In the genomic region with DNA sequence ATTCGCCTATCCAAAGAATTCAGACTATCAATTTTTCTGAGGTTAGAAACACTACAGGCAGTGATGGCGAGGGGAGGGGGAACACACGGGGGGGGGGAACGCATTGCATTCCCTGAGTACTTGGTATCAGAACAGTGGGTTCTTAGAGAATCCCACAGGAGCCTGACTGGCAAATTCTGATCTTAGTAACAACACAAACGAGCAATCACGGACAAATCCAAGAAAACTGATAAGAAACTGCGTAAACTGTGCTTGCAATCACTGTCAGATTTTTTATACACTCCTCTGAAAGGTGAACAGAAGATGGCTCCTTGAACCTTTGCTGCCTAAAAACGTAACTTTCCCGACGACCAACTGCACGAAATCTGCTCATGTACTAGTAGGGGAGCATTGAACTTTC, we compare ENCODE assay signal across 25 mouse cellular contexts. TPM values are rescaled to one million over a fixed set of nuclear protein-coding genes. Genes with fewer than 3 reads are reported as not detected.
A peak's percentile ranks its signal among the peaks of the same experiment; 100 is the strongest.
DNase-seq lines count a peak whose midpoint lies in the region; ATAC-seq lines count a peak whose summit lies in the region.
"Not testable (repeated sequence)": the region's sequence is repeated elsewhere in the genome, so short reads cannot be mapped to it uniquely, and the experiment has no call there.
"Had no signal": no experiment of that assay in that cellular context is flagged by ENCODE, and none has a peak within 500 bp of the region (broad histone marks: within the 10 kb centered on the region; RNA-seq: fewer than 3 reads in every experiment).

No protein-coding gene starts in this region.

- H3K27ac ChIP-seq in forebrain, embryonic 10.5 days; intestine, embryonic 14.5 days (ENCODE audit: low read depth); limb, embryonic 10.5 days; midbrain, embryonic 14.5 days (replicated peaks; ENCODE audit: low read depth, low read length): not testable (repeated sequence)

- peak; percentile 1 for DNase-seq in CD4-positive helper T cell, adult 2 months (ENCODE audit: low read depth, low spot score)
- DNase-seq in cerebellum, postnatal 10 days, result peak; percentile 3 to 49
- peak; percentile 14 for DNase-seq in forebrain, embryonic 10.5 days (ENCODE audit: extremely low spot score, low spot score)
- DNase-seq in intestine, embryonic 14.5 days (ENCODE audit: low spot score), result peak; percentile 51
- peak; percentile 27 for DNase-seq in limb, embryonic 10.5 days (ENCODE audit: low spot score)
- DNase-seq in midbrain, embryonic 14.5 days, result peak; percentile 20
- DNase-seq in spleen, adult 12 weeks (ENCODE audit: low spot score), result peak; percentile 38

- not testable (repeated sequence) for H3K9me3 ChIP-seq in forebrain, embryonic 10.5 days; intestine, embryonic 14.5 days (ENCODE audit: control insufficient read depth, low read length); limb, embryonic 10.5 days (replicated peaks); midbrain, embryonic 14.5 days (ENCODE audit: control insufficient read depth, low read length)

- not testable (repeated sequence) for H3K4me2 ChIP-seq in intestine, embryonic 14.5 days (ENCODE audit: low read length); midbrain, embryonic 14.5 days (ENCODE audit: low read length)

- H3K36me3 ChIP-seq in forebrain, embryonic 10.5 days (replicated peaks); intestine, embryonic 14.5 days (ENCODE audit: control insufficient read depth, insufficient read depth, low read length); limb, embryonic 10.5 days; midbrain, embryonic 14.5 days (ENCODE audit: control insufficient read depth, insufficient read depth, low read length): not testable (repeated sequence)

- ATAC-seq in intestine, embryonic 14.5 days (replicated peaks; ENCODE audit: low FRiP score, low TSS enrichment, low read depth); midbrain, embryonic 14.5 days (ENCODE audit: low FRiP score, low TSS enrichment): not testable (repeated sequence)

- WGBS in forebrain, embryonic 10.5 days, result 1% methylated on average over 11 of the region's 11 CpGs
- 2% methylated on average over 11 of the region's 11 CpGs for WGBS in intestine, embryonic 14.5 days
- under 1% methylated on average over 11 of the region's 11 CpGs for WGBS in limb, embryonic 10.5 days
- WGBS in midbrain, embryonic 14.5 days, result under 1% methylated on average over 11 of the region's 11 CpGs

- peaks cover 44% of the 10 kb centered on the region for H3K27me3 ChIP-seq in forebrain, embryonic 10.5 days (ENCODE audit: poor library complexity, severe bottlenecking)
- H3K27me3 ChIP-seq in intestine, embryonic 14.5 days (replicated peaks; ENCODE audit: control insufficient read depth, insufficient read depth, low read length), result peaks cover 16% of the 10 kb centered on the region
- H3K27me3 ChIP-seq in limb, embryonic 10.5 days (ENCODE audit: low read depth, poor library complexity, severe bottlenecking), result peaks cover 26% of the 10 kb centered on the region
- not testable (repeated sequence) for H3K27me3 ChIP-seq in midbrain, embryonic 14.5 days (ENCODE audit: control insufficient read depth, insufficient read depth, low read length)

- H3K4me3 ChIP-seq in forebrain, embryonic 10.5 days; intestine, embryonic 14.5 days (ENCODE audit: low read depth, low read length); limb, embryonic 10.5 days; midbrain, embryonic 14.5 days (replicated peaks; ENCODE audit: low read depth, low read length): not testable (repeated sequence)

- H3K9ac ChIP-seq in intestine, embryonic 14.5 days (ENCODE audit: low read length); midbrain, embryonic 14.5 days (replicated peaks; ENCODE audit: low read length): not testable (repeated sequence)

- H3K4me1 ChIP-seq in forebrain, embryonic 10.5 days; intestine, embryonic 14.5 days (replicated peaks; ENCODE audit: control insufficient read depth, insufficient read depth, low read length); limb, embryonic 10.5 days; midbrain, embryonic 14.5 days (ENCODE audit: control insufficient read depth, insufficient read depth, low read length): not testable (repeated sequence)

RNA-seq across cellular contexts. Expression of a gene that starts 0.6 kb away (rescaled TPM):
- polyA plus RNA-seq in forebrain, embryonic 10.5 days (2016; fragmentation: Nextera tagmentation; extraction: Ambion mirVana), result not detected in 2 replicates
- not detected in 2 replicates for polyA plus RNA-seq in intestine, embryonic 14.5 days (2014; fragmentation: Nextera tagmentation; extraction: Ambion mirVana)
- not detected in 2 replicates for polyA plus RNA-seq in limb, embryonic 10.5 days (2016; fragmentation: Nextera tagmentation; extraction: Ambion mirVana)
- not detected in 2 replicates for polyA plus RNA-seq in midbrain, embryonic 14.5 days (2014; fragmentation: Nextera tagmentation; extraction: Ambion mirVana)
- polyA plus RNA-seq: activated CD4-positive, CD25-positive, alpha-beta regulatory T cell, adult 4 months; CD4-positive, CD25-positive, alpha-beta regulatory T cell, adult 4 months; cerebellum, adult 2 months; embryonic facial prominence, embryonic 15.5 days; forebrain, embryonic 13.5 days; heart, embryonic 14.5 days; hindbrain, embryonic 10.5 days; hindbrain, postnatal 0 days; intestine, postnatal 0 days; kidney, embryonic 15.5 days; limb, embryonic 15.5 days; liver, embryonic 13.5 days; midbrain, embryonic 16.5 days; neural tube, embryonic 13.5 days; small intestine, adult 2 months; stomach, embryonic 16.5 days; urinary bladder, adult 2 months had no signal

RNA-seq across cellular contexts. Expression of a gene that starts 24.6 kb away (rescaled TPM):
- polyA plus RNA-seq in forebrain, embryonic 10.5 days (2016; fragmentation: Nextera tagmentation; extraction: Ambion mirVana), result not detected in 2 replicates
- not detected in 2 replicates for polyA plus RNA-seq in intestine, embryonic 14.5 days (2014; fragmentation: Nextera tagmentation; extraction: Ambion mirVana)
- not detected in 2 replicates for polyA plus RNA-seq in limb, embryonic 10.5 days (2016; fragmentation: Nextera tagmentation; extraction: Ambion mirVana)
- not detected in 2 replicates for polyA plus RNA-seq in midbrain, embryonic 14.5 days (2014; fragmentation: Nextera tagmentation; extraction: Ambion mirVana)
- polyA plus RNA-seq: adrenal gland, adult 2 months; cerebellum, adult 2 months; embryonic facial prominence, embryonic 15.5 days; forebrain, embryonic 13.5 days; heart, embryonic 14.5 days; hindbrain, embryonic 10.5 days; intestine, postnatal 0 days; midbrain, embryonic 16.5 days had no signal

Comparison
In these comparisons a context has a peak if more than half of its experiments do, and no peak if none do; other contexts are left out.
1. DNase-seq: peak in every context shown above with its lines; median percentile 51 in intestine, embryonic 14.5 days; 38 in spleen, adult 12 weeks; 27 in limb, embryonic 10.5 days; 26 in cerebellum, postnatal 10 days; 20 in midbrain, embryonic 14.5 days; 14 in forebrain, embryonic 10.5 days; 1 in CD4-positive helper T cell, adult 2 months.